Mouse (Mus musculus) adrenal gland, postnatal 14 days (tissue): ENCODE measurements at regions not wholly inside any gene's neighbourhood (a gene's known extent, or its start where the extent isn't known, plus 50 kb on each side); places are given as distances from the start of the nearest gene placed in this dataset.

Experiments used
- DNase-seq: peaks from one replicate; pipeline ENCODE4 v3.0.0; 2021; ENCODE audit warnings: mixed read lengths

- no peak for DNase-seq
Observed at GRCm38 (mm10) chr5:111897568-111897967, 163.8 kb downstream of the Gm26897 start.

- no peak for DNase-seq
Observed at GRCm38 (mm10) chr5:111898482-111898881, 164.8 kb downstream of the Gm26897 start.

GRCm38 (mm10) chr5:111901197-111901596 is 167.5 kb downstream of the Gm26897 start:
- no peak for DNase-seq

GRCm38 (mm10) chr5:111901678-111902077 is 168.0 kb downstream of the Gm26897 start:
- peak; percentile 62 for DNase-seq

GRCm38 (mm10) chr5:111908085-111908484 is 174.4 kb downstream of the Gm26897 start:
- DNase-seq, result no peak

DNA sequence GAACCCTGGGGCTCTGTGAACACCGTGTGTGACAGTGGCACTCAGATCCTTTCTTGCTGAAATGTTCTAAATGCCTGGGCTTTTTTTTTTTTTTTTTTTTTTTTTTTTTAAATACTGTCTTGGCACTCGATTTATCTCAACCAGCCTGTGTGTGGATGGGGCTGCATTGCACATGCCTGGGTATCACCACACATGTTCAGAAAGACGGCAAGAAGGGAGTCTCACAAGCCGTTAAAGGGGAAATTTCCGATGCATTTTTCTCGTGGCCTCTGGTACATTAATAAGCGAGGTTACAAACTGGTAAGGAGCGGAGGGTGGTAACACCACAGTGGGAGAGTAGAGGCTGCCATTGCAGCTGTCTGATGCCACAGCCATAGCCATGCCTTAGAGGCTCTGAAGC is 176.8 kb downstream of the Gm26897 start:
- DNase-seq, result no peak

- no peak for DNase-seq
Observed at GRCm38 (mm10) chr5:111913354-111913753, 179.6 kb downstream of the Gm26897 start.

GRCm38 (mm10) chr5:111914296-111914695 is 180.6 kb downstream of the Gm26897 start:
- DNase-seq, result no peak

- DNase-seq, result no peak
Observed at GRCm38 (mm10) chr5:111917643-111918252, 184.0 kb downstream of the Gm26897 start.

- DNase-seq, result no peak
Observed at GRCm38 (mm10) chr5:111918888-111919287, 185.2 kb downstream of the Gm26897 start.

- DNase-seq, result no peak
Observed at GRCm38 (mm10) chr5:111922991-111923701, 189.4 kb downstream of the Gm26897 start.

- no peak for DNase-seq
Observed at GRCm38 (mm10) chr5:111925757-111926156, 192.0 kb downstream of the Gm26897 start.

DNA sequence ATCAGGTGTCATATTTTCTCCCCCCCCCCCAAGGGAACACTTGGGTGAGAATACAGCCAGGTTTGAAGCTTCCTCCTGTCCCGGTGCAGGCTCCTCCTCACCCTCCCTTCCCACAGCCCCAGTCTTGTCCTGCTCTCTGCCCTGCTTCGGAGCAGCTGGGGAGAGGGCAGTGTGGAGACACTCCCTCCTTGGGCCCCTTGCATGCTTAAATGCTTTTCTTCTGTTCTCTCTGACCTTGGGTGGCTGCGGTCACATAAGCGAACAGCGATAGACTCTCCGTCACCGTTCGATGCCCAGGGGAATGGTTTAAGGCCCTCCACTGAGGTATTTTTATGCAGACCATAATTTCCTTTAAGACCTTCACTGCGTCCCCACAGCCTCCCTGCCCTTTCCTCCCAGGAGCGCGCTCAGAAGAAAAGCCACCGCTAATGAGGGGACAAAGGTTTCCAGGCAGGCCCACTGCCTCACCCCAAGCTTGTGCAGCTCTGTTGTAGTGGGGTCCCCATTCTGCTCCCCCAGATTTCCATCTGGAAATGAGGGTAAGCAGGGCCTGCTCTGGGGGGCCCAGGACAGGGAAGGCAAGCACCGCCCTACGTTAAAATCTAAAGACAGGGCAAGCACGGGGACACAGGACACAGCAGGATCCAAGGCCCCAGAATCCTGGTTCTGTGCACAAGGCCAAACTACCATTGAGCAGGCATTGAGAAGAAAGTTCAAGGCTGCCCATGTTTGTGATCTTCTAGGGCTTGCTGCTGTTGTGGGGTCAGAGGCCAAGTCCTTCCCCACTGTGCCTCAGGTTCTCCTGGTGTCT is 195.7 kb downstream of the Gm26897 start:
- no peak for DNase-seq

DNA sequence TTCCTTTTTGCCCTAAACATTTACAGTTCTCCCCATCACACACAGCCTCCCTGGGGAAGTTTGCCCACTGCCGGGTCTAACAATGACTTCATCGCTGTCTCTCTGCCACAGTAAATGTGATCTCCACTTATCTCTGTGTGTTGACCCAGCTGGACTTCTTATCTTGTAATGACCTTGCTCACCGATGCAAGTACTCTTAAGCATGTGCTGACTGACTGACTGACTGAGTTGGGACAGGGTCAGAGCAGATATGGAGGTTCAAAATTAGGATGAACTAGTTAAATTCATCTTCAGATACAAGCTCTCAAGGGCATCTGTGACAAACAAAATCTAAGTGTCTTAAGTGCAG is 196.2 kb downstream of the Gm26897 start:
- DNase-seq, result no peak

DNA sequence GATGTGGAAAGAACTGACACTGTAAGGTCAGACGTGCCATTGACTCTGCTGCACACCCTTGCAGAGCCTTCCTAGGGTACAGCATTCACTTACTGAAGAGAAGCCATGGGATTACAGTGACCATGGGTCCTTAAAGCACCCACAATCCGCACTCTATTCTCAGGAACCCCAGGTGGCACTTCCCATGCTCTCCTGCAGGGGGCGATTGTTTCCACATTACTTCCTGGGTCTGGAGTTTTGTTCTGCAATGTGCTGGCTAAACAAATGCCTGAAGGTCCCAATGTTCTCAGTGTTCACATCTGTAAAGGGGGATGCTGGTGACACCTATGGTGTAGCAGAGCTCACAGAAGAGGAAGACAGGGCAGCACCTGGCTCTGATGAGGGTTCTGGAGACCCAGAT is 198.0 kb downstream of the Gm26897 start:
- peak; percentile 19 for DNase-seq

GRCm38 (mm10) chr5:111935381-111936134 is 201.8 kb downstream of the Gm26897 start:
- no peak for DNase-seq

DNA sequence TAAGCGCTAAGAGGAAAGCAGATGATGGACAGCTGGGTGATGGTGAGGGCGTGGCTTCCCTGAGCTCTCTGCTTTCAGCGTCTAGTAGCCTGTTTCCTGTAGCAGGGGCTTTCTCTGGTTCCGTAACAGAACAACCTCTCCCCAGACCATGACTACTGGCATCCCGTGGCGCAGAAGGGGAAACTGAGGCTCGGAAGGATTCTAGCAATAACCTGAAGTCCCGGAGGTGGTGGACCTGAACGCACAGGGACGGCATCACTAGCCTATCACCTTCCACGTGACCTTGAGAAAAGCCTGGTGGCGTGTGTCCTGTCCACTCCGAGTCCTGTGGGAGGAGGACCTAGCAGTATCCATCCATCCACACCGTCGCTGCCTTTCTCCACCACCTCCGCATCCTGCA is 208.1 kb downstream of the Gm26897 start:
- no peak for DNase-seq

- DNase-seq, result no peak
Observed at GRCm38 (mm10) chr5:111942792-111943191, 209.1 kb downstream of the Gm26897 start.

DNA sequence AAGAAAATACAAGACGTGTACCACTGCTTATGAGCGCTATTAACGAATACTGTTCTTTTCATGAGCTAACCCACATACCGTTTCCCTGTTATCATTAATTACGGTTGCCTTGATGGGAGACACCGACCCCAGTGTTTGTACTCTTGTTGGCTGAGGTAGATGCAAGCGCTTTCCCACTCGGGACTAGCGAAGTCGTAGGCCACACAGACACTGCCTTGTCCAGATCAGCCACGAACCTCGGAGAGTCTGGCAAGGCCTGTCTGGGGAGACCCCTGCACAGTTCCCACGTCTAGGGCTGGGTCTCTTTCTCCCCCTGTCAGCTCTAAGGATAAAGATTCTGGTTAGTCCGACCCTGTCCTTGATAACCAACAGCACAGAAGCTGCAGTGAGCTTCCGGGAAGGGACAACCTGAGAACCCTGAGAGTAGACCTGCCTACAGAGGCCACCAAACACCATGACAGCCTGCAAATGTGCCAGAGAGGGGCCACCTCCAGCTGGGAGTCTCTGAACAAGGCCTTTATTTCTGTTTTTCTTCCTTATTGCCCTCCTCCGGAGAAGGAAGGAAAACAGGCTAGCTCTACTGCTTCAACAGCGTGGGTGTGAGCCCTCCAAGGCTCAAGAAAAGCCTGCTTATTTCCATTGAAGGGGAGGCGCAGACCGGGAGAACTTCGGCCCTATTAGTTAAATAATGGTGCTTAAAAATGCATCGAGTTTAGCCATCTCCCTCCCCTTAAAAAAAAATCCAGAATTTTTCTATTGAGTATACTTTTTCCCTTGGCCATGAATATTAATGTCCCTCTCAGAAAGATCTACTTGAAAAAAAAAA is 209.8 kb downstream of the Gm26897 start:
- no peak for DNase-seq

GRCm38 (mm10) chr5:111944273-111944971 is 210.7 kb downstream of the Gm26897 start:
- DNase-seq, result no peak

DNA sequence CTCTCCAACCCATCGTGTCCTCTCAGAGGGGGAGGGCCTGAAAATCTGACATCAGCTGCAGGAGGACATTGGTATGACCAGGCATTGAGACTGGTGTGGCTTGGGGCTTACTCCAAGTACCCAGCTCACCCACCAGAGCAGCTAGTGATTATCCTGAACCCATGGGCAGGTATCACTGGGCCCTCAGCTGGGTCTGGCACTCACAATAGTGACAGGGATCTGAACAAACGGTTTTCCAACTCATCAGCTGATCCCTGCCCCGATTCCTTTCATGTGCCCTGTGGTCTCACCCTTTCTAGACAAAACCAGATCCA is 211.2 kb downstream of the Gm26897 start:
- no peak for DNase-seq
